Mouse (Mus musculus): Measurements from ENCODE around the gene Pik3r2.

DNA sequence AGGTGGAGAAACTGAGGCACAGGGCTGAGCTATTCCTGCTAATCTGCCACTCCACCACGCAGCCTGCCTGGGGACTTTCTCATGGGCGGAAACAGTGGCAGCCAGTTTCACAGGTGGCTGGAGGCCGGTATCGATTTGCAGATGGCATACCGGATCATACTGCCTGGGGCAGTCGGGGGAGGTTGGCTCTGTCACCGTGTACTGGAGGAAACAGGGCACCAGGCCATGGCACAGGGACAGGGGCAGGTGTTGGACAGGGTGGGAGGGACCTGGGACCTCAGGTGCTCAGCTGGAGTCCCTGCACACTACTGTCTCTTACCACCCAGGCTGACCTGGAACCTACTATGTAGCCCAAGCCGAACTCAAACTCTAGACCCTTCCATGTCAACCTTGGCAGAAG, 49.3 kb upstream of the Pik3r2 start:
- TF ChIP-seq HCFC1 (IDR thresholded peaks at IDR 0.05; ENCODE audit: low read depth, low read length) (no peak), ZKSCAN1 (IDR thresholded peaks at IDR 0.05; ENCODE audit: low read depth, low read length) (no peak), MAX (IDR thresholded peaks at IDR 0.05; ENCODE audit: low read length) (no peak), POLR2A (IDR thresholded peaks at IDR 0.05; ENCODE audit: control insufficient read depth in 1 of 2, insufficient read depth in 1 of 2, low read depth in 1 of 2, low read length in 2 of 2, poor library complexity in 1 of 2) (no peak), EP300 (IDR thresholded peaks at IDR 0.05; ENCODE audit: low read depth in 1 of 2, low read length in 2 of 2) (no peak), JUND (IDR thresholded peaks at IDR 0.05; ENCODE audit: low read depth, low read length) (no peak), SIN3A (IDR thresholded peaks at IDR 0.05; ENCODE audit: low read length) (no peak)
